ENCODE assay signal across 9 mouse cellular contexts in the genomic region with DNA sequence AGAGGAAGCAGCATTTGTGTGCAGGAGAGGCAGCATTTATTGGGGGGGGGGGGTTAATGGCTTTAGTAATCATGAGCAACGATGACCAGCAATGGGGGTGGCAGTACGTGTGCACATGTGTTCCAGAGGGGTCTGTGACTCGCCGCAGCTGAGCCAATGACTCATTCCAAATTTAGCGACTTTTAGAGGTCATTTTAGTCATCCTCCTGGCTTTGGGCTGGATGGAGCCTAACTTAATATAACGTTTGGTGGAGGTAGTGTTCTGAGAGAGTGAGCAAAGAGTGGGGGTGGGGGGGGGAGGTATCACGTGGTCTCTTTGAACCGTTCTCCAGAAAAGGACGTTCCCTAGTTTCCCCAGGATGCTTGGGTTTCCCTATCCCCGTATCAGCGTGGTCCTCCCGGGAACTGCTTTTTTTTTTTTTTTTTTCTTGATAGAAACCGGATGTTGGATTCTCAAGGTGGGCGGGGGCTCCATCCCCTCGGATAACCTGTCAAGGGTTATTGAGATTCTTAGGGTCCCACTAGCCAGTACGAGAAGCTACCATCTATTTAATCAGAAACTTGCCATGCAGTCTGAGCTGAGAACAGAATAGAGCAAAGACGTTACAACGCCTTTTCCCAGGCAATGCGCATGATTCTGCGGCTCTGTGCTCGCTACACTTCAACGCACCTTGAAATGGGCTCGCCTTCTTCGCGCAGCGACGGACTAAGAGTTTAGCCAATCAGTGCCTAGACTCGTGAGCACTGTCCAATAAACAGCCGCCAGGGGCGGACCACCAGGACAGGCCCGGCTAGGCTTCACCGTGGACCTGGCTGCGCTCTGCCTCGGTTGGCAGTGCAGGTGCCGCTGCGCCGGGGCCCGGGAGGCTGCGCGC. TPM values are rescaled to one million over a fixed set of nuclear protein-coding genes. Genes with fewer than 3 reads are reported as not detected.
DNase-seq lines count a peak whose midpoint lies in the region; TF ChIP-seq lines count a peak whose summit lies in the region.
"Had no signal": no experiment of that assay in that cellular context is flagged by ENCODE, and none has a peak within 500 bp of the region (broad histone marks: within the 10 kb centered on the region; RNA-seq: fewer than 3 reads in every experiment).

Gene Igsf9b, plus strand, starts transcription at position 794 of the 875 bp plus-strand sequence.

- DNase-seq in WW6 (ENCODE audit: low read depth, low spot score): peak; percentile 87
- DNase-seq in cerebellum, postnatal 14 days: peak; percentile 97 to 98
- DNase-seq in frontal cortex, postnatal 14 days (ENCODE audit: low spot score in 2 of 2): peak; percentile 94 to 95
- DNase-seq in hindbrain, embryonic 10.5 days (ENCODE audit: low spot score): peak; percentile 93
- DNase-seq in layer of hippocampus, adult 2 months (ENCODE audit: low spot score in 2 of 2): peak; percentile 96 to 97
- peak; percentile 90 to 91 for DNase-seq in lung, adult 18-20 months
- peak; percentile 85 for DNase-seq in ovary, postnatal 10 days (ENCODE audit: low spot score)
- peak; percentile 88 for DNase-seq in urinary bladder, adult 18-20 months (ENCODE audit: low spot score in 2 of 2)

- no peaks in the 10 kb centered on the region for H3K9me3 ChIP-seq in hindbrain, embryonic 10.5 days

- under 1% methylated on average over 40 of the region's 40 CpGs for WGBS in hindbrain, embryonic 10.5 days

- H3K4me1 ChIP-seq in hindbrain, embryonic 10.5 days (replicated peaks): peaks cover 52% of the 10 kb centered on the region

- H3K4me3 ChIP-seq in hindbrain, embryonic 10.5 days: peak within 1 kb of the TSS; percentile 73
- H3K4me3 ChIP-seq in layer of hippocampus, adult 2 months: peak within 1 kb of the TSS; percentile 90

- peaks cover 25% of the 10 kb centered on the region for H3K27me3 ChIP-seq in hindbrain, embryonic 10.5 days (ENCODE audit: insufficient read depth, poor library complexity, severe bottlenecking)

- TF ChIP-seq CTCF in layer of hippocampus, adult 2 months (conservative IDR thresholded peaks at IDR 0.05): peak; percentile 67

- no peaks in the 10 kb centered on the region for H3K36me3 ChIP-seq in hindbrain, embryonic 10.5 days

- H3K27ac ChIP-seq in hindbrain, embryonic 10.5 days: peak within 1 kb of the TSS; percentile 80
- peak within 1 kb of the TSS; percentile 83 for H3K27ac ChIP-seq in layer of hippocampus, adult 2 months

RNA-seq across cellular contexts. Expression of gene Igsf9b, which starts in this region (rescaled TPM):
- 6.8 and 6.9 TPM in 2 replicates for polyA plus RNA-seq in hindbrain, embryonic 10.5 days (2016; fragmentation: Nextera tagmentation; extraction: Ambion mirVana)
- 10 to 100 TPM; 21.7 to 23.3 TPM for total RNA-seq in layer of hippocampus, adult 2 months (2021)
- polyA plus RNA-seq: liver, adult 2 months had no signal

Comparison
In these comparisons a context has a peak if more than half of its experiments do, and no peak if none do; other contexts are left out.
1. Peak in every context shown above with its lines: DNase-seq, H3K4me3 ChIP-seq and H3K27ac ChIP-seq.